8 mouse cellular contexts compared by ENCODE assay signal in genomic region chr6:55294549-55295131, GRCm38 (mm10). TPM values are rescaled to one million over a fixed set of nuclear protein-coding genes. Genes with fewer than 3 reads are reported as not detected.
DNase-seq lines count a peak whose midpoint lies in the region; ATAC-seq lines count a peak whose summit lies in the region.

No protein-coding gene starts in this region.

- H3K4me3 ChIP-seq in neural tube, embryonic 13.5 days = no peak overlapping the region
- no peak overlapping the region for H3K4me3 ChIP-seq in intestine, embryonic 15.5 days (replicated peaks)

- DNase-seq in 3T3-L1 (ENCODE audit: low read depth, low spot score) (peak; percentile 65), MN1 (ENCODE audit: low spot score) (peak; percentile 73)
- DNase-seq in gastrocnemius, postnatal 25 days = peak; percentile 71
- peak; percentile 70 for DNase-seq in kidney, postnatal 14 days
- DNase-seq in urinary bladder, adult 2 months (ENCODE audit: low spot score) = no peak
- DNase-seq in testis, postnatal 10 days (ENCODE audit: low spot score) = no peak

- no peak overlapping the region for H3K27ac ChIP-seq in neural tube, embryonic 13.5 days (replicated peaks)
- H3K27ac ChIP-seq in intestine, embryonic 15.5 days = no peak overlapping the region

- peak; percentile 32 for ATAC-seq in neural tube, embryonic 13.5 days (ENCODE audit: low read depth)
- ATAC-seq in intestine, embryonic 15.5 days = no peak

- H3K36me3 ChIP-seq in neural tube, embryonic 13.5 days = peaks cover 11% of the 10 kb centered on the region
- H3K36me3 ChIP-seq in intestine, embryonic 15.5 days = no peaks in the 10 kb centered on the region

- WGBS in neural tube, embryonic 13.5 days = 37% methylated on average over 19 of the region's 19 CpGs
- 60% methylated on average over 19 of the region's 19 CpGs for WGBS in intestine, embryonic 15.5 days

- peaks cover 8% of the 10 kb centered on the region for H3K4me1 ChIP-seq in neural tube, embryonic 13.5 days (replicated peaks)
- no peaks in the 10 kb centered on the region for H3K4me1 ChIP-seq in intestine, embryonic 15.5 days (replicated peaks)

- no peaks in the 10 kb centered on the region for H3K9me3 ChIP-seq in neural tube, embryonic 13.5 days
- H3K9me3 ChIP-seq in intestine, embryonic 15.5 days = no peaks in the 10 kb centered on the region

- no peaks in the 10 kb centered on the region for H3K27me3 ChIP-seq in neural tube, embryonic 13.5 days
- no peaks in the 10 kb centered on the region for H3K27me3 ChIP-seq in intestine, embryonic 15.5 days (replicated peaks)

- H3K4me2 ChIP-seq in neural tube, embryonic 13.5 days = no peak overlapping the region
- H3K4me2 ChIP-seq in intestine, embryonic 15.5 days (replicated peaks) = no peak overlapping the region

- H3K9ac ChIP-seq in neural tube, embryonic 13.5 days = no peak overlapping the region
- H3K9ac ChIP-seq in intestine, embryonic 15.5 days = no peak overlapping the region

RNA-seq across cellular contexts. Expression of gene Aqp1, which starts 41.6 kb away (rescaled TPM):
- 100 to 1,000 TPM; 203 to 271 TPM for total RNA-seq in gastrocnemius, postnatal 25 days (2021)
- polyA plus RNA-seq in neural tube, embryonic 13.5 days (2015; fragmentation: Nextera tagmentation; extraction: Ambion mirVana) = 4.7 and 5.5 TPM in 2 replicates
- polyA plus RNA-seq in intestine, embryonic 15.5 days (2015; fragmentation: Nextera tagmentation; extraction: Ambion mirVana) = 16.4 and 20.0 TPM in 2 replicates
- polyA plus RNA-seq in urinary bladder, adult 2 months (2012; rRNA removed) = 444 and 459 TPM in 2 replicates

Comparison
In these comparisons a context has a peak if more than half of its experiments do, and no peak if none do; other contexts are left out.
1. DNase-seq: peak in 3T3-L1 (single experiment), MN1 (single experiment), gastrocnemius, postnatal 25 days (single experiment) and kidney, postnatal 14 days (single experiment); none in urinary bladder, adult 2 months (single experiment) and testis, postnatal 10 days (single experiment).
2. RNA of gene Aqp1, which starts 41.6 kb away (polyA plus RNA-seq): 444 to 459 TPM in urinary bladder, adult 2 months; 16.4 to 20.0 TPM in intestine, embryonic 15.5 days and 4.7 to 5.5 TPM in neural tube, embryonic 13.5 days; every median in the first group is over 10 times any median in the second.